Mouse (Mus musculus): ENCODE measurements around the gene Cabp4.
"Not testable (repeated sequence)": the region's sequence is repeated elsewhere in the genome, so short reads cannot be mapped to it uniquely, and the experiment has no call there.

Gene Cabp4

GRCm38 (mm10) chr19:4122411-4123370 is 21.1 kb downstream of the Cabp4 start:
- no peak for DNase-seq

- DNase-seq, result not testable (repeated sequence)
Observed at GRCm38 (mm10) chr19:4121896-4122295, 21.9 kb downstream of the Cabp4 start.

- DNase-seq, result peak; percentile 100
Observed at GRCm38 (mm10) chr19:4121097-4121805, 22.6 kb downstream of the Cabp4 start.

GRCm38 (mm10) chr19:4120496-4120895 is 23.3 kb downstream of the Cabp4 start:
- no peak for DNase-seq

- DNase-seq, result no peak
Observed at GRCm38 (mm10) chr19:4119716-4120487, 23.9 kb downstream of the Cabp4 start.

- no peak for DNase-seq
Observed at GRCm38 (mm10) chr19:4118350-4118749, 25.5 kb downstream of the Cabp4 start.

GRCm38 (mm10) chr19:4117006-4117405 is 26.8 kb downstream of the Cabp4 start:
- DNase-seq, result no peak

- no peak for DNase-seq
Observed at GRCm38 (mm10) chr19:4115816-4116215, 28.0 kb downstream of the Cabp4 start.

GRCm38 (mm10) chr19:4115144-4115543 is 28.7 kb downstream of the Cabp4 start:
- DNase-seq, result no peak

- DNase-seq, result no peak
Observed at GRCm38 (mm10) chr19:4114551-4114950, 29.3 kb downstream of the Cabp4 start.

GRCm38 (mm10) chr19:4113806-4114230 is 30.0 kb downstream of the Cabp4 start:
- no peak for DNase-seq

GRCm38 (mm10) chr19:4113186-4113805 is 30.5 kb downstream of the Cabp4 start:
- DNase-seq, result peak; percentile 87

- no peak for DNase-seq
Observed at GRCm38 (mm10) chr19:4112063-4112960, 31.5 kb downstream of the Cabp4 start.

GRCm38 (mm10) chr19:4108535-4108934 is 35.3 kb downstream of the Cabp4 start:
- no peak for DNase-seq

GRCm38 (mm10) chr19:4106654-4107053 is 37.2 kb downstream of the Cabp4 start:
- no peak for DNase-seq

GRCm38 (mm10) chr19:4104675-4105194 is 39.1 kb downstream of the Cabp4 start:
- DNase-seq, result no peak

- DNase-seq, result no peak
Observed at GRCm38 (mm10) chr19:4103792-4104191, 40.0 kb downstream of the Cabp4 start.

GRCm38 (mm10) chr19:4103294-4103693 is 40.5 kb downstream of the Cabp4 start:
- DNase-seq, result no peak

- no peak for DNase-seq
Observed at GRCm38 (mm10) chr19:4102626-4103025, 41.2 kb downstream of the Cabp4 start.

GRCm38 (mm10) chr19:4102049-4102448 is 41.8 kb downstream of the Cabp4 start:
- no peak for DNase-seq

GRCm38 (mm10) chr19:4101466-4101865 is 42.4 kb downstream of the Cabp4 start:
- no peak for DNase-seq

Measured in lung, postnatal 10 days (tissue).